Mouse (Mus musculus) embryonic facial prominence, embryonic 15.5 days (tissue): ENCODE results near the gene Ube2m. TPM values are rescaled to one million over a fixed set of nuclear protein-coding genes. Genes with fewer than 3 reads are reported as not detected.
"Not testable (repeated sequence)": the region's sequence is repeated elsewhere in the genome, so short reads cannot be mapped to it uniquely, and the experiment has no call there.

Experiments
- ATAC-seq: fragments of 200-750 bp; cut with Nextera tagmentation; 2 replicates; pipeline ENCODE4 v1.8.0; 2017; ENCODE audit warnings: low read depth, moderate TSS enrichment; ENCODE audit not compliant: insufficient number of reproducible peaks, low FRiP score, low TSS enrichment
- H3K27ac ChIP-seq: fragments of 300-500 bp; sonication (generic); replicated peaks from 2 replicates; pipeline ENCODE4 v1.5.1; 2015; ENCODE audit warnings: mild to moderate bottlenecking, inconsistent platforms
- H3K27me3 ChIP-seq: fragments of 300-500 bp; sonication (generic); 2 replicates; pipeline ENCODE4 v1.6.1; 2015; ENCODE audit warnings: inconsistent platforms
- H3K36me3 ChIP-seq: fragments of 300-500 bp; sonication (generic); 2 replicates; pipeline ENCODE4 v1.6.1; 2015; ENCODE audit warnings: mild to moderate bottlenecking, inconsistent platforms
- H3K4me1 ChIP-seq: fragments of 300-500 bp; sonication (generic); 2 replicates; pipeline ENCODE4 v1.6.1; 2015; ENCODE audit warnings: inconsistent platforms
- H3K4me2 ChIP-seq: fragments of 300-500 bp; sonication (generic); replicated peaks from 2 replicates; pipeline ENCODE4 v1.6.1; 2015; ENCODE audit warnings: mild to moderate bottlenecking, inconsistent platforms
- H3K4me3 ChIP-seq: fragments of 300-500 bp; sonication (generic); replicated peaks from 2 replicates; pipeline ENCODE4 v1.5.1; 2015; ENCODE audit warnings: mild to moderate bottlenecking, inconsistent platforms
- H3K9ac ChIP-seq: fragments of 300-500 bp; sonication (generic); 2 replicates; pipeline ENCODE4 v1.6.1; 2015; ENCODE audit warnings: inconsistent platforms
- H3K9me3 ChIP-seq: fragments of 300-500 bp; sonication (generic); replicated peaks from 2 replicates; pipeline ENCODE4 v1.6.1; 2016; ENCODE audit warnings: inconsistent platforms
- WGBS: fragments of 180-500 bp; shearing (Covaris S2); methylation state at CpG from one replicate; pipeline ENCODE4 v1.1.7; 2015; 5-methylcytosine and 5-hydroxymethylcytosine counted together
- polyA plus RNA-seq: library from polyadenylated mRNA; unstranded; fragments of >200 nt; fragmentation: Nextera tagmentation; extraction: Ambion mirVana; gene quantifications from 2 replicates; pipeline ENCODE4 v1.2.1, GENCODE M21; 2015

Gene Ube2m
- 126 and 127 TPM in 2 replicates for polyA plus RNA-seq

- Histone ChIP-seq H3K4me3 (peak within 1 kb of the TSS; percentile 79), H3K36me3 (peaks cover 24% of the 10 kb centered on the region), H3K9me3 (no peaks in the 10 kb centered on the region), H3K4me2 (peak within 1 kb of the TSS; percentile 61), H3K27me3 (peaks cover 21% of the 10 kb centered on the region), H3K9ac (peak within 1 kb of the TSS; percentile 97), H3K27ac (peak within 1 kb of the TSS; percentile 100), H3K4me1 (peaks cover 44% of the 10 kb centered on the region)
- ATAC-seq = peak; percentile 93
- under 1% methylated on average over 62 of the region's 65 CpGs for WGBS
These were observed at the start of gene Ube2m for GRCm38 (mm10) chr7:13037901-13038555. Gene Ube2m, minus strand, starts transcription at chr7:13038275.

- Histone ChIP-seq H3K36me3 (no peaks in the 10 kb centered on the region), H3K27me3 (no peaks in the 10 kb centered on the region), H3K9ac (no peak overlapping the region), H3K4me3 (no peak overlapping the region), H3K27ac (no peak overlapping the region), H3K9me3 (no peaks in the 10 kb centered on the region), H3K4me1 (no peaks in the 10 kb centered on the region), H3K4me2 (no peak overlapping the region)
- ATAC-seq = no peak
- WGBS = 56% methylated on average over 5 of the region's 5 CpGs
These were observed 34.2 kb upstream of the Ube2m start for GRCm38 (mm10) chr7:13072293-13072692.

- H3K36me3 ChIP-seq, H3K9me3 ChIP-seq, ATAC-seq, H3K27ac ChIP-seq, H3K27me3 ChIP-seq, H3K4me3 ChIP-seq, H3K4me1 ChIP-seq, H3K9ac ChIP-seq, H3K4me2 ChIP-seq: not testable (repeated sequence)
- 44% methylated on average over 2 of the region's 2 CpGs for WGBS
These were observed 25.3 kb upstream of the Ube2m start for GRCm38 (mm10) chr7:13063399-13063798.

GRCm38 (mm10) chr7:13059536-13059935 lies 21.5 kb upstream of the Ube2m start:
- Histone ChIP-seq H3K4me3 (no peak overlapping the region), H3K9ac (no peak overlapping the region), H3K9me3 (no peaks in the 10 kb centered on the region), H3K36me3 (no peaks in the 10 kb centered on the region), H3K27me3 (no peaks in the 10 kb centered on the region), H3K4me2 (no peak overlapping the region), H3K27ac (no peak overlapping the region), H3K4me1 (no peaks in the 10 kb centered on the region)
- WGBS = 87% methylated on average over 9 of the region's 9 CpGs
- ATAC-seq = no peak

GRCm38 (mm10) chr7:13056913-13057700 lies 19.0 kb upstream of the Ube2m start:
- WGBS = 51% methylated on average over 8 of the region's 8 CpGs
- no peak overlapping the region for H3K27ac ChIP-seq
- no peaks in the 10 kb centered on the region for H3K27me3 ChIP-seq
- no peak overlapping the region for H3K9ac ChIP-seq
- H3K9me3 ChIP-seq = no peaks in the 10 kb centered on the region
- no peaks in the 10 kb centered on the region for H3K36me3 ChIP-seq
- no peak for ATAC-seq
- no peak overlapping the region for H3K4me2 ChIP-seq
- H3K4me3 ChIP-seq = no peak overlapping the region
- peaks cover 6% of the 10 kb centered on the region; the same call in 1 of the 2 replicates for H3K4me1 ChIP-seq

- Histone ChIP-seq H3K4me2 (peak within 1 kb of the TSS; percentile 55), H3K4me1 (peaks cover 6% of the 10 kb centered on the region; the same call in 1 of the 2 replicates), H3K4me3 (peak within 1 kb of the TSS; percentile 63), H3K36me3 (no peaks in the 10 kb centered on the region), H3K27me3 (no peaks in the 10 kb centered on the region), H3K27ac (peak within 1 kb of the TSS; percentile 87), H3K9ac (peak within 1 kb of the TSS; percentile 42), H3K9me3 (no peaks in the 10 kb centered on the region)
- WGBS = under 1% methylated on average over 41 of the region's 41 CpGs
- peak; percentile 94 for ATAC-seq
These were observed 16.4 kb upstream of the Ube2m start, which contains the start of gene Mzf1 for GRCm38 (mm10) chr7:13054287-13055010. Gene Mzf1, minus strand, starts transcription at chr7:13054764.

- H3K4me3 ChIP-seq = peak overlapping the region; percentile 63
- H3K27ac ChIP-seq = peak overlapping the region; percentile 87
- peaks cover 6% of the 10 kb centered on the region; the same call in 1 of the 2 replicates for H3K4me1 ChIP-seq
- H3K9ac ChIP-seq = peak overlapping the region; percentile 42
- ATAC-seq = peak; percentile 37
- H3K4me2 ChIP-seq = peak overlapping the region; percentile 55
- H3K9me3 ChIP-seq = no peaks in the 10 kb centered on the region
- no peaks in the 10 kb centered on the region for H3K27me3 ChIP-seq
- no peaks in the 10 kb centered on the region for H3K36me3 ChIP-seq
- 3% methylated on average over 15 of the region's 15 CpGs for WGBS
These were observed 15.8 kb upstream of the Ube2m start for GRCm38 (mm10) chr7:13053961-13054286.

- WGBS = 91% methylated on average over 2 of the region's 2 CpGs
- Histone ChIP-seq H3K27ac (no peak overlapping the region), H3K4me2 (peak overlapping the region; percentile 55), H3K4me1 (peaks cover 6% of the 10 kb centered on the region; the same call in 1 of the 2 replicates), H3K36me3 (no peaks in the 10 kb centered on the region), H3K4me3 (peak overlapping the region; percentile 63), H3K9me3 (no peaks in the 10 kb centered on the region), H3K9ac (no peak overlapping the region), H3K27me3 (no peaks in the 10 kb centered on the region)
- no peak for ATAC-seq
These were observed 15.4 kb upstream of the Ube2m start for GRCm38 (mm10) chr7:13053501-13053900.

GRCm38 (mm10) chr7:13053001-13053400 lies 14.9 kb upstream of the Ube2m start:
- Histone ChIP-seq H3K4me3 (no peak overlapping the region), H3K36me3 (no peaks in the 10 kb centered on the region), H3K27ac (no peak overlapping the region), H3K9ac (no peak overlapping the region), H3K4me1 (peaks cover 6% of the 10 kb centered on the region; the same call in 1 of the 2 replicates), H3K27me3 (no peaks in the 10 kb centered on the region), H3K4me2 (no peak overlapping the region), H3K9me3 (no peaks in the 10 kb centered on the region)
- ATAC-seq = no peak
- 85% methylated on average over 13 of the region's 13 CpGs for WGBS

- no peak overlapping the region for H3K4me3 ChIP-seq
- H3K4me2 ChIP-seq = no peak overlapping the region
- no peaks in the 10 kb centered on the region for H3K36me3 ChIP-seq
- WGBS = 4% methylated on average over 2 of the region's 2 CpGs
- no peak for ATAC-seq
- H3K4me1 ChIP-seq = peaks cover 16% of the 10 kb centered on the region
- peaks cover 47% of the 10 kb centered on the region for H3K27me3 ChIP-seq
- H3K9ac ChIP-seq = no peak overlapping the region
- no peaks in the 10 kb centered on the region for H3K9me3 ChIP-seq
- H3K27ac ChIP-seq = no peak overlapping the region
These were observed 8.0 kb upstream of the Ube2m start for GRCm38 (mm10) chr7:13046084-13046483.

- H3K9ac ChIP-seq = peak overlapping the region; percentile 18
These were observed 6.2 kb upstream of the Ube2m start for GRCm38 (mm10) chr7:13044254-13044625.

More at GRCm38 (mm10) chr7:13044254-13044625, 6.2 kb upstream of the Ube2m start:
- no peaks in the 10 kb centered on the region for H3K9me3 ChIP-seq
- H3K4me2 ChIP-seq = peak overlapping the region; percentile 88
- 3% methylated on average over 23 of the region's 23 CpGs for WGBS
- peak overlapping the region; percentile 44 for H3K4me3 ChIP-seq
- no peak overlapping the region for H3K27ac ChIP-seq
- ATAC-seq = 0 out of 2 replicates have a peak, but pooled peaks have one; percentile 56
- H3K27me3 ChIP-seq = peaks cover 49% of the 10 kb centered on the region
- H3K36me3 ChIP-seq = no peaks in the 10 kb centered on the region
- H3K4me1 ChIP-seq = peaks cover 17% of the 10 kb centered on the region
